Mouse (Mus musculus) megakaryocyte, adult 5-6 weeks (primary cell): Measurements from ENCODE around the gene Gm26938. TPM values are rescaled to one million over a fixed set of nuclear protein-coding genes. Genes with fewer than 3 reads are reported as not detected.

Experiments used
- ATAC-seq: 2 replicates; pipeline ENCODE4 v1.8.0; 2016; ENCODE audit warnings: mild to moderate bottlenecking, inconsistent platforms; ENCODE audit not compliant: poor library complexity, severe bottlenecking
- total RNA-seq, 2 experiments: library from RNA; stranded (forward) in 1 of 2; stranded (reverse) in 1 of 2; fragments of 153-499, 151-499 nt in 1 of 2; fragments of 221-1000, 200-1000 nt in 1 of 2; gene quantifications; 2 replicates each; pipeline versions ENCODE4 v1.2.3 to v1.2.4; 2015 to 2017

The Gm26938 gene
- total RNA-seq, 2 experiments from 2014 or later: 0.18 TPM; not detected in 1

- no peak for ATAC-seq
Observed at GRCm38 (mm10) chr5:139816445-139816844, 9.8 kb downstream of the Gm26938 start.

- no peak for ATAC-seq
Observed at GRCm38 (mm10) chr5:139815964-139816363, 10.2 kb downstream of the Gm26938 start.

- ATAC-seq: no peak
Observed at GRCm38 (mm10) chr5:139813963-139814381, 12.2 kb downstream of the Gm26938 start.

- no peak for ATAC-seq
Observed at GRCm38 (mm10) chr5:139813126-139813490, 13.1 kb downstream of the Gm26938 start.

GRCm38 (mm10) chr5:139812398-139813125 is 13.6 kb downstream of the Gm26938 start:
- no peak for ATAC-seq

- no peak for ATAC-seq
Observed at GRCm38 (mm10) chr5:139811677-139812397, 14.4 kb downstream of the Gm26938 start.

GRCm38 (mm10) chr5:139809397-139809796 is 16.8 kb downstream of the Gm26938 start:
- no peak for ATAC-seq

- ATAC-seq: no peak
Observed at GRCm38 (mm10) chr5:139805924-139806323, 20.3 kb downstream of the Gm26938 start.

- ATAC-seq: no peak
Observed at GRCm38 (mm10) chr5:139804573-139805111, 21.6 kb downstream of the Gm26938 start.

- ATAC-seq: peak; percentile 67
Observed at GRCm38 (mm10) chr5:139804107-139804551, 22.1 kb downstream of the Gm26938 start.

GRCm38 (mm10) chr5:139803601-139804102 is 22.6 kb downstream of the Gm26938 start:
- ATAC-seq: peak; percentile 37

GRCm38 (mm10) chr5:139803165-139803564 is 23.0 kb downstream of the Gm26938 start:
- no peak for ATAC-seq

- ATAC-seq: no peak
Observed at GRCm38 (mm10) chr5:139801880-139802279, 24.3 kb downstream of the Gm26938 start.

- ATAC-seq: no peak
Observed at GRCm38 (mm10) chr5:139801231-139801630, 25.0 kb downstream of the Gm26938 start.

- ATAC-seq: no peak
Observed at GRCm38 (mm10) chr5:139799801-139800590, 26.2 kb downstream of the Gm26938 start.

GRCm38 (mm10) chr5:139799041-139799440 is 27.2 kb downstream of the Gm26938 start:
- no peak for ATAC-seq

- no peak for ATAC-seq
Observed at GRCm38 (mm10) chr5:139798168-139798900, 27.9 kb downstream of the Gm26938 start.

- no peak for ATAC-seq
Observed at GRCm38 (mm10) chr5:139797473-139798167, 28.6 kb downstream of the Gm26938 start.

- no peak for ATAC-seq
Observed at GRCm38 (mm10) chr5:139796900-139797299, 29.3 kb downstream of the Gm26938 start.
